Mouse (Mus musculus): ENCODE results near the gene Wap. TPM values are rescaled to one million over a fixed set of nuclear protein-coding genes. Genes with fewer than 3 reads are reported as not detected.

The Wap gene
- total and polyA plus RNA-seq, 3 experiments: not detected

- in situ Hi-C loops (cut with MboI; ENCODE audit: low pct_ligation_motif_present, low pct_unique_long_range_greater_than_20kb, low sequenced_read_pairs) (no loop called here), dilution Hi-C loops (cut with MboI; ENCODE audit: extremely low pct_ligation_motif_present, extremely low pct_unique_long_range_greater_than_20kb, low sequenced_read_pairs) (no loop called here)
- Histone ChIP-seq H3K36me3 (replicated peaks in 1 of 2; ENCODE audit: control insufficient read depth in 1 of 2, insufficient read depth in 1 of 2, low read length in 1 of 2) (peaks cover 15 to 37% of the 10 kb centered on the region in 2 experiments), H3K4me1 (ENCODE audit: control insufficient read depth in 1 of 2, insufficient read depth in 2 of 2) (peaks cover 9 to 15% of the 10 kb centered on the region in 2 experiments; a peak in 3 of 4 replicates), H3K27me3 (replicated peaks) (no peaks in the 10 kb centered on the region), H3K27ac (ENCODE audit: insufficient read depth, low read depth) (no peak overlapping the region), H3K79me2 (replicated peaks; ENCODE audit: control insufficient read depth, extremely low read depth, insufficient read depth, poor library complexity, severe bottlenecking) (no peaks in the 10 kb centered on the region), H3K4me3 (replicated peaks in 1 of 3; ENCODE audit: low read depth in 2 of 3, low read length in 2 of 3, poor library complexity in 1 of 3) (no peak overlapping the region), H3K9ac (ENCODE audit: insufficient read depth, low read depth) (no peak overlapping the region), H3K9me3 (replicated peaks; ENCODE audit: low read length) (no peaks in the 10 kb centered on the region), H3K4me2 (ENCODE audit: insufficient read depth, low read depth, poor library complexity, severe bottlenecking) (no peak overlapping the region)
- no peak for DNase-seq (ENCODE audit: extremely low read depth)
- TF ChIP-seq MAZ (IDR thresholded peaks at IDR 0.05; ENCODE audit: low read depth, low read length) (no peak), SMC3 (IDR thresholded peaks at IDR 0.05; ENCODE audit: low read depth, low read length) (no peak), USF2 (conservative IDR thresholded peaks at IDR 0.05; ENCODE audit: low read depth, low read length) (no peak), E2F4 (IDR thresholded peaks at IDR 0.05; ENCODE audit: insufficient replicate concordance, low read depth, low read length) (no peak), JUN (IDR thresholded peaks at IDR 0.05; ENCODE audit: insufficient read depth, low read depth, low read length) (no peak), PAX5 (IDR thresholded peaks at IDR 0.05; ENCODE audit: low read length) (no peak), ELF1 (IDR thresholded peaks at IDR 0.05; ENCODE audit: low read depth, low read length) (no peak), KAT2A (IDR thresholded peaks at IDR 0.05; ENCODE audit: insufficient replicate concordance, low read length) (no peak), EP300 (IDR thresholded peaks at IDR 0.05; ENCODE audit: low read length) (no peak), MXI1 (IDR thresholded peaks at IDR 0.05; ENCODE audit: low read depth, low read length) (no peak), TBP (conservative IDR thresholded peaks at IDR 0.05; ENCODE audit: low read depth, low read length) (no peak), ZC3H11A (IDR thresholded peaks at IDR 0.05; ENCODE audit: low read depth, low read length) (no peak), MAX (IDR thresholded peaks at IDR 0.05; ENCODE audit: low read length) (no peak), GABPA (IDR thresholded peaks at IDR 0.05; ENCODE audit: insufficient replicate concordance, low read depth, low read length) (no peak), ZMIZ1 (IDR thresholded peaks at IDR 0.05; ENCODE audit: low read depth, low read length) (no peak), MAFK (IDR thresholded peaks at IDR 0.05; ENCODE audit: insufficient replicate concordance, low read length) (no peak), HCFC1 (IDR thresholded peaks at IDR 0.05; ENCODE audit: low read depth, low read length) (no peak), IRF4 (IDR thresholded peaks at IDR 0.05; ENCODE audit: low read depth, low read length) (no peak)
Measured at GRCm38 (mm10) chr11:6601649-6602480, 36.6 kb downstream of the Wap start.

- dilution Hi-C loops (cut with MboI; ENCODE audit: extremely low pct_ligation_motif_present, extremely low pct_unique_long_range_greater_than_20kb, low sequenced_read_pairs) (no loop called here), in situ Hi-C loops (cut with MboI; ENCODE audit: low pct_ligation_motif_present, low pct_unique_long_range_greater_than_20kb, low sequenced_read_pairs) (no loop called here)
- no peak overlapping the region for H3K4me2 ChIP-seq (ENCODE audit: insufficient read depth, low read depth, poor library complexity, severe bottlenecking)
- no peaks in the 10 kb centered on the region for H3K27me3 ChIP-seq (replicated peaks)
- no peak for DNase-seq (ENCODE audit: extremely low read depth)
- peaks cover 7 to 15% of the 10 kb centered on the region in 2 experiments; a peak in 3 of 4 replicates for H3K4me1 ChIP-seq (ENCODE audit: control insufficient read depth in 1 of 2, insufficient read depth in 2 of 2)
- H3K27ac ChIP-seq (ENCODE audit: insufficient read depth, low read depth): no peak overlapping the region
- H3K9ac ChIP-seq (ENCODE audit: insufficient read depth, low read depth): no peak overlapping the region
- no peaks in the 10 kb centered on the region for H3K9me3 ChIP-seq (replicated peaks; ENCODE audit: low read length)
- peaks cover 28 to 51% of the 10 kb centered on the region in 2 experiments for H3K36me3 ChIP-seq (replicated peaks in 1 of 2; ENCODE audit: control insufficient read depth in 1 of 2, insufficient read depth in 1 of 2, low read length in 1 of 2)
- H3K79me2 ChIP-seq (replicated peaks; ENCODE audit: control insufficient read depth, extremely low read depth, insufficient read depth, poor library complexity, severe bottlenecking): no peaks in the 10 kb centered on the region
- H3K4me3 ChIP-seq (replicated peaks in 1 of 3; ENCODE audit: low read depth in 2 of 3, low read length in 2 of 3, poor library complexity in 1 of 3): no peak overlapping the region
- no peak for TF ChIP-seq RCOR1 (conservative IDR thresholded peaks at IDR 0.05; ENCODE audit: low read depth, low read length)
- TF ChIP-seq HCFC1 (IDR thresholded peaks at IDR 0.05; ENCODE audit: low read depth, low read length): no peak
- TF ChIP-seq ETS1 (conservative IDR thresholded peaks at IDR 0.05; ENCODE audit: low read depth, low read length): no peak
- no peak for TF ChIP-seq PAX5 (IDR thresholded peaks at IDR 0.05; ENCODE audit: low read length)
- TF ChIP-seq UBTF (IDR thresholded peaks at IDR 0.05; ENCODE audit: low read depth, low read length): no peak
- TF ChIP-seq NELFE (IDR thresholded peaks at IDR 0.05; ENCODE audit: low read depth, low read length): no peak
- TF ChIP-seq ZC3H11A (IDR thresholded peaks at IDR 0.05; ENCODE audit: low read depth, low read length): no peak
- no peak for TF ChIP-seq NRF1 (IDR thresholded peaks at IDR 0.05; ENCODE audit: low read depth, low read length)
- TF ChIP-seq POLR2A (IDR thresholded peaks at IDR 0.05; ENCODE audit: low read depth, low read length): no peak
- TF ChIP-seq SMC3 (IDR thresholded peaks at IDR 0.05; ENCODE audit: low read depth, low read length): no peak
- TF ChIP-seq MAFK (IDR thresholded peaks at IDR 0.05; ENCODE audit: insufficient replicate concordance, low read length): no peak
- TF ChIP-seq TBP (conservative IDR thresholded peaks at IDR 0.05; ENCODE audit: low read depth, low read length): no peak
- TF ChIP-seq EP300 (IDR thresholded peaks at IDR 0.05; ENCODE audit: low read length): no peak
- no peak for TF ChIP-seq SIN3A (IDR thresholded peaks at IDR 0.05; ENCODE audit: low read length)
- TF ChIP-seq CHD2 (IDR thresholded peaks at IDR 0.05; ENCODE audit: low read length): no peak
- TF ChIP-seq USF1 (IDR thresholded peaks at IDR 0.05; ENCODE audit: low read depth, low read length): no peak
- TF ChIP-seq MXI1 (IDR thresholded peaks at IDR 0.05; ENCODE audit: low read depth, low read length): no peak
- TF ChIP-seq MYC (IDR thresholded peaks at IDR 0.05; ENCODE audit: low read depth, low read length): no peak
- no peak for TF ChIP-seq ELF1 (IDR thresholded peaks at IDR 0.05; ENCODE audit: low read depth, low read length)
- TF ChIP-seq GABPA (IDR thresholded peaks at IDR 0.05; ENCODE audit: insufficient replicate concordance, low read depth, low read length): no peak
Measured at GRCm38 (mm10) chr11:6600284-6600944, 38.0 kb downstream of the Wap start.

Data from CH12.LX (cell line).